In the genomic region with DNA sequence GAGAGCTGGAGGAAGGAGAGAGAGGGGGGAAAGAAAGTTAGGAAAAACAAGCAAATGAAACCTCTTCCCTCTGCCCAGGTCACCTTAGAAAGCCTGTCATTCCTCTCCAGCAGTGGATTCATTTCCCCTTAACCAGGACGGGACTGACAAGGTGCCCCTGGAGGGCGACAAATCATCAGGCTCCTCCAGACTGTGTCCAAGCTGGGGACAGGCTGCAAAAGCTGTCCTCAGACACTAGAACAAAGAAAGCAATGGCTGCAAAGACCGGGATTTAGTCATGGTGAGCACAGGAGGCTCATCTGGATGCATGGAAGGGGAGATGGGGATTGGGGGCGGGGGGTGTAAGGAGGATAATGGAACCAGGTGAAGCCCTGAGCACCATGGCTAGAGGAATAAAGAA, we compare ENCODE assay signal across 9 mouse cellular contexts.
A peak's percentile ranks its signal among the peaks of the same experiment; 100 is the strongest.
DNase-seq lines count a peak whose midpoint lies in the region; ATAC-seq lines count a peak whose summit lies in the region.
"Had no signal": no experiment of that assay in that cellular context is flagged by ENCODE, and none has a peak within 500 bp of the region (broad histone marks: within the 10 kb centered on the region; RNA-seq: fewer than 3 reads in every experiment).

No protein-coding gene starts in this region.

- H3K4me1 ChIP-seq in hindbrain, embryonic 11.5 days (replicated peaks; ENCODE audit: control insufficient read depth, insufficient read depth, low read length) = no peaks in the 10 kb centered on the region
- no peaks in the 10 kb centered on the region for H3K4me1 ChIP-seq in hindbrain, embryonic 14.5 days (replicated peaks; ENCODE audit: control insufficient read depth, insufficient read depth, low read length)

- no peak overlapping the region for H3K4me3 ChIP-seq in hindbrain, embryonic 11.5 days (ENCODE audit: low read depth, low read length)
- H3K4me3 ChIP-seq in hindbrain, embryonic 14.5 days (replicated peaks; ENCODE audit: low read length) = no peak overlapping the region

- no peak overlapping the region for H3K27ac ChIP-seq in hindbrain, embryonic 11.5 days (ENCODE audit: low read depth, low read length)
- H3K27ac ChIP-seq in hindbrain, embryonic 14.5 days = no peak overlapping the region
- H3K27ac ChIP-seq: macrophage had no signal

- no peaks in the 10 kb centered on the region for H3K36me3 ChIP-seq in hindbrain, embryonic 11.5 days (ENCODE audit: control insufficient read depth, insufficient read depth, low read length)
- H3K36me3 ChIP-seq in hindbrain, embryonic 14.5 days (replicated peaks; ENCODE audit: control insufficient read depth, insufficient read depth) = no peaks in the 10 kb centered on the region

- WGBS in hindbrain, embryonic 11.5 days = 25% methylated on average over 4 of the region's 4 CpGs
- WGBS in hindbrain, embryonic 14.5 days = 29% methylated on average over 4 of the region's 4 CpGs

- peak; percentile 49; the same call in 1 of the 2 replicates for ATAC-seq in hindbrain, embryonic 11.5 days (ENCODE audit: low FRiP score)
- no peak for ATAC-seq in hindbrain, embryonic 14.5 days (ENCODE audit: low FRiP score)

- no peaks in the 10 kb centered on the region for H3K9me3 ChIP-seq in hindbrain, embryonic 11.5 days (ENCODE audit: control insufficient read depth, low read length)
- peaks cover 6% of the 10 kb centered on the region; the same call in 1 of the 2 replicates for H3K9me3 ChIP-seq in hindbrain, embryonic 14.5 days (ENCODE audit: control insufficient read depth, low read length)

- H3K9ac ChIP-seq in hindbrain, embryonic 11.5 days (ENCODE audit: low read depth, low read length) = no peak overlapping the region
- H3K9ac ChIP-seq in hindbrain, embryonic 14.5 days = no peak overlapping the region

- no peaks in the 10 kb centered on the region for H3K27me3 ChIP-seq in hindbrain, embryonic 11.5 days (ENCODE audit: control insufficient read depth, insufficient read depth, low read length)
- H3K27me3 ChIP-seq in hindbrain, embryonic 14.5 days (ENCODE audit: control insufficient read depth, insufficient read depth, low read length) = no peaks in the 10 kb centered on the region

- intact Hi-C loops in heart, postnatal 14 days (cut with DNase I) = loop anchor here (10.0 kb wide), 1 partner anchor 610 kb away; a partner anchor contains a TSS

- DNase-seq in hindbrain, embryonic 11.5 days (ENCODE audit: low spot score) = peak; percentile 49
- no peak for DNase-seq in hindbrain, embryonic 14.5 days (ENCODE audit: low spot score)
- DNase-seq in ovary, postnatal 36 days (ENCODE audit: low spot score) = peak; percentile 17
- DNase-seq in ovary, postnatal 14 days (ENCODE audit: low spot score) = no peak
- peak; percentile 19 to 29 for DNase-seq in heart, postnatal 14 days
- DNase-seq in gastrocnemius, postnatal 4 days (ENCODE audit: low spot score in 2 of 2) = no peak
- DNase-seq in gastrocnemius, adult 8-10 months (ENCODE audit: low spot score in 2 of 2) = no peak
- DNase-seq: gastrocnemius, postnatal 14 days had no signal

- no peak overlapping the region for H3K4me2 ChIP-seq in hindbrain, embryonic 11.5 days (replicated peaks; ENCODE audit: low read depth, low read length)
- no peak overlapping the region for H3K4me2 ChIP-seq in hindbrain, embryonic 14.5 days (replicated peaks)

Comparison
In these comparisons a context has a peak if more than half of its experiments do, and no peak if none do; other contexts are left out.
1. DNase-seq: peak in hindbrain, embryonic 11.5 days (single experiment), ovary, postnatal 36 days (single experiment) and heart, postnatal 14 days (2 of 2); none in hindbrain, embryonic 14.5 days (single experiment), ovary, postnatal 14 days (single experiment), gastrocnemius, postnatal 4 days (0 of 2) and gastrocnemius, adult 8-10 months (0 of 2).